Mouse (Mus musculus) thymus, postnatal 36 days (tissue): ENCODE results near the gene Commd1.
A peak's percentile ranks its signal among the peaks of the same experiment; 100 is the strongest.

ENCODE experiments used
- DNase-seq, 2 experiments: peaks; one replicate each; pipeline ENCODE4 v3.0.0; 2022; ENCODE audit warnings: mixed read lengths in 2 of 2

Gene Commd1

GRCm38 (mm10) chr11:22883676-22884075, 98.5 kb downstream of the Commd1 start:
- no peak for DNase-seq

- DNase-seq: no peak
These were observed 99.3 kb downstream of the Commd1 start for GRCm38 (mm10) chr11:22882926-22883325.

- no peak for DNase-seq
These were observed 101.6 kb downstream of the Commd1 start for GRCm38 (mm10) chr11:22880383-22881172.

GRCm38 (mm10) chr11:22879645-22880044, 102.5 kb downstream of the Commd1 start:
- no peak for DNase-seq

- DNase-seq: no peak
These were observed 105.4 kb downstream of the Commd1 start for GRCm38 (mm10) chr11:22876680-22877330.

GRCm38 (mm10) chr11:22875279-22875678, 106.9 kb downstream of the Commd1 start:
- DNase-seq: no peak

- no peak for DNase-seq
These were observed 107.4 kb downstream of the Commd1 start for GRCm38 (mm10) chr11:22874747-22875146.

- DNase-seq: no peak
These were observed 108.8 kb downstream of the Commd1 start for GRCm38 (mm10) chr11:22873383-22873782.

GRCm38 (mm10) chr11:22872307-22872680, 109.9 kb downstream of the Commd1 start:
- DNase-seq: no peak

- DNase-seq: peak in 1 of 2 experiments; percentile 32
These were observed 110.4 kb downstream of the Commd1 start for GRCm38 (mm10) chr11:22871628-22872306.

GRCm38 (mm10) chr11:22868582-22868981, 113.6 kb downstream of the Commd1 start:
- DNase-seq: no peak

GRCm38 (mm10) chr11:22867691-22868090, 114.5 kb downstream of the Commd1 start:
- no peak for DNase-seq

- no peak for DNase-seq
These were observed 116.4 kb downstream of the Commd1 start for GRCm38 (mm10) chr11:22865635-22866246.

- no peak for DNase-seq
These were observed 117.7 kb downstream of the Commd1 start for GRCm38 (mm10) chr11:22864305-22865060.

- no peak for DNase-seq
These were observed 118.6 kb downstream of the Commd1 start for GRCm38 (mm10) chr11:22863581-22863980.

GRCm38 (mm10) chr11:22861315-22861714, 120.9 kb downstream of the Commd1 start:
- no peak for DNase-seq

GRCm38 (mm10) chr11:22860335-22861227, 121.6 kb downstream of the Commd1 start, which contains the start of gene B3gnt2:
Gene B3gnt2 (minus strand): TSS chr11:22860961.
- peak; percentile 64 to 75 for DNase-seq

- DNase-seq: peak; percentile 91
These were observed 122.4 kb downstream of the Commd1 start for GRCm38 (mm10) chr11:22859633-22860334.

- no peak for DNase-seq
These were observed 122.9 kb downstream of the Commd1 start for GRCm38 (mm10) chr11:22859301-22859632.

GRCm38 (mm10) chr11:22858441-22859300, 123.5 kb downstream of the Commd1 start:
- peak; percentile 60 to 66 for DNase-seq
